Mouse (Mus musculus) lung, postnatal 4 days (tissue): ENCODE measurements around the gene Znrd1.
A peak's percentile ranks its signal among the peaks of the same experiment; 100 is the strongest.

Experiments
- DNase-seq, 2 experiments: peaks; one replicate each; pipeline ENCODE4 v3.0.0; 2021

Znrd1 gene

DNA sequence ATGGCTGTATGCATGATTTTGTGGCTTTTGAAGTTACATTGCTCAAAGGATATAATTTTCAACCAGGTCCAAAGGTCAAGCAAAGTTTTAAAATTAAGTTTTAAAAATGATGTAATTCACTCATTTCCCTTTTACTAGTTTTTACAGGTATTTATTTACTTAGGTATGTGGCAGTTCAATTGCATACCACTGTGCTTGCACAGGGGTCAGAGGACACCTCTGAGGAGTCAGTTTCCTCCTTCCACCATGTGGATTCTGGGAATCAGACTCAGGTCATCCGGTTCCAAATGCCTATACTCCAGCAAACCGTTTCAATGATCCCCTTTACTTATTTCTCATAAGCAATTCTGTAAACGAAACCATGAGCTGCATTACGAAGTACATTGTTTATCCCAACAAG, 35.6 kb downstream of the Znrd1 start:
- no peak for DNase-seq

GRCm38 (mm10) chr17:36920239-36920638, 38.1 kb downstream of the Znrd1 start:
- peak; percentile 22 to 43 for DNase-seq

GRCm38 (mm10) chr17:36915076-36915475, 43.3 kb downstream of the Znrd1 start:
- DNase-seq = peak; percentile 26 to 61

DNA sequence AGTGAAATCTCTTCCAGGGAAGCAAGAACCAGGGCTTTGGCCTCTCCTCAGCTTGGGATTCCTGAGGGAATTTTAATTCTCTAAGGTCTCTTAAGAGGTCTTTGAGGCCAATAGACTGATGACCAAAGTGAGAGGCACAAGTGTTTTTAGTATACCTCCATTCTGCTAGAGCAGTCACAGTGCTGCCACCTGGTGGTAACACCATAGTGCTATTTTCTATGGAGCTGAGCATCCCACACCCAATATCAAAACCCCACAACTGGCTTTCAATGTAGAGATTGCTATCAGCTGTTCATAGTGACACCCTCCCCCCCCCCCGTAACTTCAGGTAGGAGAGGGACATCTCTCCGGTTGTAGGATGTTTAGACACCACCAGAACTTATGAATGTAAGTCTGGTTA, 44.3 kb downstream of the Znrd1 start:
- DNase-seq = peak; percentile 27 to 75

DNA sequence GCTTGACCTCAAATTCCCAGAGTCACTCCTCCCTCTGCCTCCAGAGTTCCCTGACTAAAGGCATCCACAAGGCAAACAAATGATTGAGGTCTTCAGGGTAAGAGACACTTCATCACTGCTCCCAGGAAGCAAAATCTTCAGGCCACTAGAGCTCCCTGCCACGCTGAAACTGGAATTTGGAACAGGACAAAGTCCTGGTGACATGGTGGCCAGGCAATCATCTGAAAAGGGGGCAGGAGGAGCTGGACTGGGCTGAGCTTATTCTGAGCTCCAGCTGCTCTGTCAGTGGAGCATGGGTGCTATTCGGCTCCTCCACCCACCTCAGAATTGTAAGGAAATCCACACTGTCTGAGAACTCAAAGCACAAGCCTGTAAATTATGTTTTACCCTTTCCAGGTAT, 46.3 kb downstream of the Znrd1 start:
- no peak for DNase-seq

DNA sequence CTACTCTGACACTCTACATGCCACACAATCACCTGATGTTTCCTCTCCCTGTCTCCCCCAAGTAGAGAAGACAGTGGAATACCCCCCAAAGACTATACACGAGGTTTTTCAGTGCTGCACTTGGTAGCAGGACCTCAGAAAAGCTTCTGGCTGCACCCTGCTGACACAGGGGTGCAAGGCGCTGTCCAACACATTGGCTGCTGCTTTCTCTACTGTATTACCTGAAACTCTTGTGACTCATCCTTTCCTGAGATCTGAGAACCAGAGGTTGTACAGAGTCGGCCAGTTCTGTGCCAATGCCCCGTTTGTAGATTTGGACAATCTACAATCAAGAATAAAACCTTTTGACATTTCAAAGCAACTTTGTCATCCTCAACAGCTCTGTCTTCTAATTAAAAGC, 48.6 kb downstream of the Znrd1 start:
- DNase-seq = no peak

DNA sequence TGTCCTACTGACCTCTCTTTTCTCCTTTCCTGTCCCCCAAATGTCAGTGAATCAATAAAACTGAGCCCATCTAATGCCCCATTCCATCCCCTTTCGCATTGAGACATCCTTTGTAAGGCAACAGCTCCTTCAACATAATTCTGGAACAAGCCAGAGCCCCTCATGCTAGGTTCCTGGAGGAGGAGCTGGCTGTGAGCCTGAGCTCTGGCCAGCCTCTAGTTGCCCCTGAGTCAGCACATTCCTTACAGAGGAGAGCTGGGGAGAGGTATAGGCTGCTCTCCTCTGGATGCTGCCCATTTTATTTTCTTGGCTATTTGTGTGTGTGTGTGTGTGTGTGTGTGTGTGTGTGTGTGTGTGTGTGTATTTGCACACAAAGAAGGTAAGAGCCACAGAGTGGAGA, 50.1 kb downstream of the Znrd1 start:
- no peak for DNase-seq
